Mouse (Mus musculus) CH12.LX (cell line): ENCODE measurements around the gene Scn8a. TPM values are rescaled to one million over a fixed set of nuclear protein-coding genes. Genes with fewer than 3 reads are reported as not detected.

Experiments
- DNase-seq: peaks from one replicate; pipeline ENCODE4 v3.0.0-alpha.2; 2013; ENCODE audit errors: extremely low read depth
- H3K27ac ChIP-seq: 2 replicates; pipeline ENCODE4 v1.5.1; 2012; ENCODE audit warnings: low read depth, mild to moderate bottlenecking, control low read depth, moderate library complexity; ENCODE audit not compliant: insufficient read depth
- H3K27me3 ChIP-seq: replicated peaks from 2 replicates; pipeline ENCODE3; 2012; ENCODE audit warnings: inconsistent platforms
- H3K36me3 ChIP-seq, 2 experiments: replicated peaks in 1 of 2; 2 replicates each; pipeline versions ENCODE3 to v1.6.1; 2012; ENCODE audit warnings: inconsistent platforms in 1 of 2, low read length in 1 of 2, mild to moderate bottlenecking in 1 of 2, mixed read lengths in 1 of 2, moderate library complexity in 1 of 2; ENCODE audit not compliant: control insufficient read depth in 1 of 2, insufficient read depth in 1 of 2
- H3K4me1 ChIP-seq, 2 experiments: 2 replicates each; pipeline ENCODE4 v1.6.1; 2012; ENCODE audit warnings: inconsistent platforms in 1 of 2, moderate library complexity in 1 of 2; ENCODE audit not compliant: insufficient read depth in 2 of 2, control insufficient read depth in 1 of 2
- H3K4me2 ChIP-seq: 2 replicates; pipeline ENCODE4 v1.6.1; 2012; ENCODE audit warnings: low read depth, mild to moderate bottlenecking, control low read depth; ENCODE audit not compliant: poor library complexity, insufficient read depth, severe bottlenecking
- H3K4me3 ChIP-seq, 3 experiments: fragments of 150-350 bp in 1 of 3; sonication (generic) in 1 of 3; replicated peaks in 1 of 3; 2 replicates each; pipeline versions ENCODE3 to v1.5.1; 2011 to 2012; ENCODE audit warnings: low read depth in 2 of 3, low read length in 2 of 3, mild to moderate bottlenecking in 2 of 3, moderate library complexity in 2 of 3, control low read depth in 1 of 3, improper control_type of control experiment in 1 of 3, inconsistent platforms in 1 of 3, mixed read lengths in 1 of 3; ENCODE audit not compliant: poor library complexity in 1 of 3
- H3K79me2 ChIP-seq: replicated peaks from 2 replicates; pipeline ENCODE4 v1.6.1; 2012; ENCODE audit warnings: mild to moderate bottlenecking, moderate library complexity; ENCODE audit not compliant: control insufficient read depth, poor library complexity, insufficient read depth, severe bottlenecking; ENCODE audit errors: extremely low read depth
- H3K9ac ChIP-seq: 2 replicates; pipeline ENCODE4 v1.6.1; 2012; ENCODE audit warnings: low read depth, mild to moderate bottlenecking, control low read depth, moderate library complexity; ENCODE audit not compliant: insufficient read depth
- H3K9me3 ChIP-seq: replicated peaks from 2 replicates; pipeline ENCODE3; 2012; ENCODE audit warnings: low read length, inconsistent platforms, mixed read lengths
- BHLHE40 ChIP-seq: IDR thresholded peaks from 2 replicates; pipeline ENCODE4 v1.6.1; 2011; ENCODE audit warnings: mild to moderate bottlenecking, low read depth, low read length, improper control_type of control experiment
- CTCF ChIP-seq, 2 experiments: IDR thresholded peaks in 1 of 2; conservative IDR thresholded peaks in 1 of 2; 2 replicates each; pipeline ENCODE4 v1.5.1; 2011 to 2012; ENCODE audit warnings: low read depth in 2 of 2, low read length in 2 of 2, improper control_type of control experiment in 1 of 2, inconsistent platforms in 1 of 2, mild to moderate bottlenecking in 1 of 2, moderate library complexity in 1 of 2
- ELF1 ChIP-seq: IDR thresholded peaks from 2 replicates; pipeline ENCODE4 v1.6.1; 2014; ENCODE audit warnings: low read depth, mild to moderate bottlenecking, inconsistent platforms, low read length, improper control_type of control experiment
- EP300 ChIP-seq: IDR thresholded peaks from 2 replicates; pipeline ENCODE4 v1.6.1; 2011; ENCODE audit warnings: low read length, improper control_type of control experiment
- GABPA ChIP-seq: IDR thresholded peaks from 2 replicates; pipeline ENCODE4 v1.6.1; 2012; ENCODE audit warnings: low read depth, low read length, improper control_type of control experiment, inconsistent platforms; ENCODE audit not compliant: insufficient replicate concordance
- IRF4 ChIP-seq: IDR thresholded peaks from 2 replicates; pipeline ENCODE4 v1.6.1; 2014; ENCODE audit warnings: low read depth, mild to moderate bottlenecking, inconsistent platforms, low read length, improper control_type of control experiment
- JUN ChIP-seq: IDR thresholded peaks from 2 replicates; pipeline ENCODE4 v1.6.1; 2011; ENCODE audit warnings: low read depth, mild to moderate bottlenecking, low read length, improper control_type of control experiment, moderate library complexity; ENCODE audit not compliant: insufficient read depth
- KAT2A ChIP-seq: IDR thresholded peaks from 2 replicates; pipeline ENCODE4 v1.6.1; 2012; ENCODE audit warnings: low read length, improper control_type of control experiment, inconsistent platforms; ENCODE audit not compliant: insufficient replicate concordance
- MEF2A ChIP-seq: IDR thresholded peaks from 2 replicates; pipeline ENCODE4 v1.6.1; 2014; ENCODE audit warnings: low read depth, mild to moderate bottlenecking, inconsistent platforms, low read length, improper control_type of control experiment, borderline replicate concordance
- MXI1 ChIP-seq: IDR thresholded peaks from 2 replicates; pipeline ENCODE4 v1.6.1; 2011; ENCODE audit warnings: mild to moderate bottlenecking, low read depth, low read length, improper control_type of control experiment
- MYC ChIP-seq: IDR thresholded peaks from 2 replicates; pipeline ENCODE4 v1.6.1; 2011; ENCODE audit warnings: low read depth, mild to moderate bottlenecking, improper control_type of control experiment, low read length
- POLR2AphosphoS2 ChIP-seq: IDR thresholded peaks from 2 replicates; pipeline ENCODE4 v1.6.1; 2011; ENCODE audit warnings: low read depth, low read length, improper control_type of control experiment
- RAD21 ChIP-seq: IDR thresholded peaks from 2 replicates; pipeline ENCODE4 v1.6.1; 2011; ENCODE audit warnings: low read depth, mild to moderate bottlenecking, low read length, improper control_type of control experiment, moderate library complexity
- RCOR1 ChIP-seq: conservative IDR thresholded peaks from 2 replicates; pipeline ENCODE4 v1.6.1; 2012; ENCODE audit warnings: low read depth, mild to moderate bottlenecking, inconsistent platforms, low read length, improper control_type of control experiment
- SIN3A ChIP-seq: IDR thresholded peaks from 2 replicates; pipeline ENCODE4 v1.6.1; 2012; ENCODE audit warnings: low read length, improper control_type of control experiment, inconsistent platforms
- SMC3 ChIP-seq: IDR thresholded peaks from 2 replicates; pipeline ENCODE4 v1.6.1; 2011; ENCODE audit warnings: low read depth, low read length, improper control_type of control experiment
- TBP ChIP-seq: conservative IDR thresholded peaks from 2 replicates; pipeline ENCODE4 v1.6.1; 2011; ENCODE audit warnings: low read depth, low read length, improper control_type of control experiment
- ZC3H11A ChIP-seq: IDR thresholded peaks from 2 replicates; pipeline ENCODE4 v1.6.1; 2012; ENCODE audit warnings: low read depth, mild to moderate bottlenecking, inconsistent platforms, low read length, improper control_type of control experiment
- ZKSCAN1 ChIP-seq: IDR thresholded peaks from 2 replicates; pipeline ENCODE4 v1.6.1; 2012; ENCODE audit warnings: low read depth, inconsistent platforms, low read length, improper control_type of control experiment, borderline replicate concordance
- ZMIZ1 ChIP-seq: IDR thresholded peaks from 2 replicates; pipeline ENCODE4 v1.6.1; 2012; ENCODE audit warnings: low read depth, mild to moderate bottlenecking, inconsistent platforms, low read length, improper control_type of control experiment
- dilution Hi-C: fragments of 300-500 bp; cut with MboI; formaldehyde crosslinking; loops from 2 replicates; pipeline ENCODE4 v1.14.3; 2020; ENCODE audit warnings: low sequenced_read_pairs; ENCODE audit not compliant: extremely low pct_unique_long_range_greater_than_20kb, extremely low pct_ligation_motif_present
- in situ Hi-C: fragments of 300-500 bp; cut with MboI; formaldehyde crosslinking; loops from 3 replicates; pipeline ENCODE4 v1.14.3; 2019; ENCODE audit warnings: low sequenced_read_pairs, low pct_ligation_motif_present, low pct_unique_long_range_greater_than_20kb, mixed read lengths
- polyA plus RNA-seq: library from polyadenylated mRNA; unstranded; fragments of >175 nt; gene quantifications from 2 replicates; pipeline ENCODE4 v1.2.1, GENCODE M21; 2012; ENCODE audit warnings: low read depth; ENCODE audit not compliant: insufficient read length
- total RNA-seq, 2 experiments: library from RNA; depleted of rRNA; stranded (reverse); fragments of 300-350 nt in 1 of 2; fragments of >200 nt in 1 of 2; gene quantifications; 2 replicates each; pipeline ENCODE4 v1.2.3; 2012 to 2014

Gene Scn8a
- total and polyA plus RNA-seq, 3 experiments: 0.13 to 0.39 (median 0.15) TPM

- H3K4me3 ChIP-seq: no peak overlapping the region
- no peak overlapping the region for H3K9ac ChIP-seq
- dilution Hi-C loops (no loop called here), in situ Hi-C loops (no loop called here)
- peaks cover 27% of the 10 kb centered on the region for H3K27me3 ChIP-seq
- DNase-seq: no peak
- H3K9me3 ChIP-seq: no peaks in the 10 kb centered on the region
- H3K27ac ChIP-seq: no peak overlapping the region
- no peak overlapping the region for H3K4me2 ChIP-seq
- H3K79me2 ChIP-seq: no peaks in the 10 kb centered on the region
- no peak for TF ChIP-seq SIN3A
- no peak for TF ChIP-seq RCOR1
- no peak for TF ChIP-seq BHLHE40
- no peak for TF ChIP-seq TBP
- no peak for TF ChIP-seq ZC3H11A
- no peak for TF ChIP-seq CTCF (conservative IDR thresholded peaks at IDR 0.05 in 1 of 2, IDR thresholded peaks at IDR 0.05 in 1 of 2; ENCODE audit: low read depth in 2 of 2, low read length in 2 of 2)
- TF ChIP-seq MYC: no peak
- no peaks in the 10 kb centered on the region for H3K36me3 ChIP-seq
- H3K4me1 ChIP-seq: peaks cover 0 to 9% of the 10 kb centered on the region in 2 experiments; a peak in 2 of 4 replicates
Measured at GRCm38 (mm10) chr15:100905751-100906150, 36.1 kb downstream of the Scn8a start.

- dilution Hi-C loops (no loop called here), in situ Hi-C loops (no loop called here)
- Histone ChIP-seq H3K27me3 (peaks cover 17% of the 10 kb centered on the region), H3K4me1 (peaks cover 0 to 16% of the 10 kb centered on the region in 2 experiments; a peak in 2 of 4 replicates), H3K9ac (no peak overlapping the region), H3K36me3 (no peaks in the 10 kb centered on the region), H3K4me3 (no peak overlapping the region), H3K79me2 (no peaks in the 10 kb centered on the region), H3K9me3 (no peaks in the 10 kb centered on the region), H3K4me2 (0 out of 2 replicates have a peak overlapping the region, but pooled peaks have one; percentile 44), H3K27ac (no peak overlapping the region)
- no peak for DNase-seq
- TF ChIP-seq SIN3A: no peak
- no peak for TF ChIP-seq GABPA
- TF ChIP-seq MEF2A: no peak
- no peak for TF ChIP-seq RAD21
- no peak for TF ChIP-seq JUN
- TF ChIP-seq IRF4: no peak
- no peak for TF ChIP-seq ELF1
- TF ChIP-seq MXI1: no peak
- TF ChIP-seq SMC3: no peak
- TF ChIP-seq ZKSCAN1: no peak
- TF ChIP-seq RCOR1: no peak
- TF ChIP-seq ZMIZ1: no peak
- no peak for TF ChIP-seq KAT2A
- no peak for TF ChIP-seq EP300
- TF ChIP-seq POLR2AphosphoS2: no peak
Measured at GRCm38 (mm10) chr15:100908817-100909216, 39.2 kb downstream of the Scn8a start.
